Mouse (Mus musculus) heart, embryonic 14.5 days (tissue): ENCODE results near the gene Rnf115. TPM values are rescaled to one million over a fixed set of nuclear protein-coding genes. Genes with fewer than 3 reads are reported as not detected.

Source experiments
- ATAC-seq: fragments of 200-750 bp; cut with Nextera tagmentation; 2 replicates; pipeline ENCODE4 v1.8.0; 2017; ENCODE audit warnings: low read depth, moderate TSS enrichment; ENCODE audit not compliant: insufficient number of reproducible peaks, insufficient read depth, low FRiP score
- H3K27ac ChIP-seq, 2 experiments: fragments of 200-500 bp in 1 of 2; fragments of 300-500 bp in 1 of 2; sonication (generic) in 1 of 2; replicated peaks in 1 of 2; 2 replicates each; pipeline ENCODE4 v1.5.1; 2012 to 2014; ENCODE audit warnings: low read depth in 2 of 2, low read length in 2 of 2, control low read depth in 1 of 2, mild to moderate bottlenecking in 1 of 2, mixed read lengths in 1 of 2; ENCODE audit not compliant: control insufficient read depth in 1 of 2, insufficient read depth in 1 of 2
- H3K27me3 ChIP-seq: fragments of 300-500 bp; sonication (generic); 2 replicates; pipeline ENCODE4 v1.6.1; 2014; ENCODE audit warnings: mild to moderate bottlenecking, low read length, control low read depth; ENCODE audit not compliant: control insufficient read depth, insufficient read depth
- H3K36me3 ChIP-seq: fragments of 300-500 bp; sonication (generic); 2 replicates; pipeline ENCODE4 v1.6.1; 2014; ENCODE audit warnings: mild to moderate bottlenecking, control low read depth, low read length, mixed read lengths; ENCODE audit not compliant: control insufficient read depth, insufficient read depth
- H3K4me1 ChIP-seq, 2 experiments: fragments of 200-500 bp in 1 of 2; fragments of 300-500 bp in 1 of 2; sonication (generic) in 1 of 2; 2 replicates each; pipeline ENCODE4 v1.6.1; 2012 to 2014; ENCODE audit warnings: low read length in 2 of 2, control low read depth in 1 of 2, mixed read lengths in 1 of 2; ENCODE audit not compliant: control insufficient read depth in 2 of 2, insufficient read depth in 2 of 2
- H3K4me2 ChIP-seq: fragments of 300-500 bp; sonication (generic); 2 replicates; pipeline ENCODE4 v1.6.1; 2014; ENCODE audit warnings: mild to moderate bottlenecking, low read length
- H3K4me3 ChIP-seq, 2 experiments: fragments of 200-500 bp in 1 of 2; fragments of 300-500 bp in 1 of 2; sonication (generic) in 1 of 2; 2 replicates each; pipeline ENCODE4 v1.5.1; 2012 to 2014; ENCODE audit warnings: low read length in 2 of 2, mild to moderate bottlenecking in 2 of 2, control low read depth in 1 of 2, low read depth in 1 of 2, moderate library complexity in 1 of 2; ENCODE audit not compliant: control insufficient read depth in 1 of 2, insufficient read depth in 1 of 2
- H3K9ac ChIP-seq: fragments of 300-500 bp; sonication (generic); 2 replicates; pipeline ENCODE4 v1.6.1; 2014; ENCODE audit warnings: mild to moderate bottlenecking, low read length
- H3K9me3 ChIP-seq: fragments of 300-500 bp; sonication (generic); 2 replicates; pipeline ENCODE4 v1.6.1; 2016; ENCODE audit warnings: low read length, control low read depth; ENCODE audit not compliant: control insufficient read depth
- WGBS: fragments of 180-500 bp; shearing (Covaris S2); extraction: QIAGEN DNeasy Blood & Tissue Kit; methylation state at CpG from one replicate; pipeline ENCODE4 v1.1.7; 2014; 5-methylcytosine and 5-hydroxymethylcytosine counted together
- polyA plus RNA-seq: library from polyadenylated mRNA; unstranded; fragments of >200 nt; fragmentation: Nextera tagmentation; extraction: Ambion mirVana; gene quantifications from 2 replicates; pipeline ENCODE4 v1.2.1, GENCODE M21; 2014

The Rnf115 gene
- polyA plus RNA-seq, 1 experiment from 2014 or later = 41.2 TPM

DNA sequence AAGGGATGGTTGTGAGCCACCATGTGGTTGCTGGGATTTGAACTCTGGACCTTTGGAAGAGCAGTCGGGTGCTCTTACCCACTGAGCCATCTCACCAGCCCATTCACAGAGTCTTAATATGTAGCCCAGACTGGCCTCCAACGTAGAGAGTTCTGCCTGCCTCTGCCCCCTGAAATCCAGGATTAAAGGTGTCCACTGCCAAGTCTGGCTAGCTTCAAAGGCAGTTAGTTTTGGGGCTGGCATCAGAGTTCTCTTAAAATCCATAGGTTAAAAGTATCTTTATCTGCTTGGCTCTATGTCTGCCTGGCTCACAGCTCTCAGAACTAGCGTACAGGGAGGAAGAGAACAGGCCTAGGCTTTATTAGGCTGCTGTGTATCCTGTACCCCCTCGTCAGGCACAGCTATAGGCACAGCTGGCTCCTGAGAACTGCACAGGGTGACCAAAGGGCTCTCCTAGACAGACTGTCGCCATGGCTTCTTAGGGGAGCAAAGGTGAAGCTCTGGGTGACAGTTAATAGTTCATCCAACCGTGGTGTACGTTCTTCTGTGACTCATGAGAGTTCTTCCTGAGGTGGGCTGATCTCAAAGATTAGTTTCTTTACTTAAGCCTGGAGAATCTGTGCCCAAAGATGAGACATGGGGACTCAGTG, 111.7 kb downstream of the Rnf115 start:
- H3K27me3 ChIP-seq = no peaks in the 10 kb centered on the region
- H3K9ac ChIP-seq = no peak overlapping the region
- H3K36me3 ChIP-seq = no peaks in the 10 kb centered on the region
- no peak overlapping the region for H3K4me3 ChIP-seq
- no peak for ATAC-seq
- H3K27ac ChIP-seq = no peak overlapping the region
- no peaks in the 10 kb centered on the region for H3K9me3 ChIP-seq
- WGBS = 80% methylated on average over 7 of the region's 7 CpGs
- no peak overlapping the region for H3K4me2 ChIP-seq
- no peaks in the 10 kb centered on the region for H3K4me1 ChIP-seq

Other genes starting within 250 kb of the Rnf115 start
- gene Hfe2, start 202.5 kb upstream of the Rnf115 start, polyA plus RNA-seq = 10.8 and 11.7 TPM in 2 replicates
- gene Txnip, start 169.7 kb upstream of the Rnf115 start, polyA plus RNA-seq = 257 and 262 TPM in 2 replicates
- 0.68 and 0.81 TPM in 2 replicates for gene Gm16253, start 150.7 kb upstream of the Rnf115 start, polyA plus RNA-seq
- gene Polr3gl, start 133.5 kb upstream of the Rnf115 start, polyA plus RNA-seq = 25.5 and 28.7 TPM in 2 replicates
- gene Ankrd34a, start 131.0 kb upstream of the Rnf115 start, polyA plus RNA-seq = 8.4 and 8.5 TPM in 2 replicates
- 5.6 and 6.7 TPM in 2 replicates for gene Lix1l, start 126.5 kb upstream of the Rnf115 start, polyA plus RNA-seq
- gene Rbm8a, start 97.7 kb upstream of the Rnf115 start, polyA plus RNA-seq = 90.0 and 91.7 TPM in 2 replicates
- 40.5 and 43.4 TPM in 2 replicates for gene Pex11b, start 92.3 kb upstream of the Rnf115 start, polyA plus RNA-seq
- 0.07 and 0.20 TPM in 2 replicates for gene Gm42957, start 92.2 kb upstream of the Rnf115 start, polyA plus RNA-seq
- gene Itga10, start 82.1 kb upstream of the Rnf115 start, polyA plus RNA-seq = 1.3 TPM in 2 replicates
- gene Ankrd35, start 57.5 kb upstream of the Rnf115 start, polyA plus RNA-seq = 0.09 and 0.23 TPM in 2 replicates
- gene Pias3, start 31.3 kb upstream of the Rnf115 start, polyA plus RNA-seq = 26.8 and 30.6 TPM in 2 replicates
- 8.0 and 8.8 TPM in 2 replicates for gene Nudt17, start 19.1 kb upstream of the Rnf115 start, polyA plus RNA-seq
- 27.0 and 27.1 TPM in 2 replicates for gene Polr3c, start within 50 bp of the Rnf115 start, polyA plus RNA-seq
- not detected in 2 replicates for gene Pdzk1, start 101.6 kb downstream of the Rnf115 start, polyA plus RNA-seq
- not detected in 2 replicates for gene Cd160, start 101.7 kb downstream of the Rnf115 start, polyA plus RNA-seq
- gene Gja5, start 177.0 kb downstream of the Rnf115 start, polyA plus RNA-seq = 40.1 and 43.4 TPM in 2 replicates
- 28.6 and 29.8 TPM in 2 replicates for gene Gpr89, start 177.7 kb downstream of the Rnf115 start, polyA plus RNA-seq
- gene Gja8, start 198.4 kb downstream of the Rnf115 start, polyA plus RNA-seq = 0.03 TPM in 1 of 2 replicates, not detected in the other